Mouse (Mus musculus) kidney, adult 2 months (tissue): Measurements from ENCODE around the gene Cenpk.

Experiments used
- CTCF ChIP-seq: fragments of 200-500 bp; conservative IDR thresholded peaks from 2 replicates; pipeline ENCODE4 v1.5.1; 2011; ENCODE audit warnings: low read depth, mild to moderate bottlenecking, control low read depth, low read length, moderate library complexity, mixed read lengths; ENCODE audit not compliant: insufficient read depth, insufficient read length
- POLR2A ChIP-seq: fragments of 200-500 bp; IDR thresholded peaks from one replicate; pipeline ENCODE4 v1.6.1; 2011; ENCODE audit warnings: low read depth, low read length, control low read depth

GRCm38 (mm10) chr13:104227478-104227877 lies 933 bp upstream of the Cenpk start:
- TF ChIP-seq POLR2A (no peak), CTCF (no peak)
